Mouse (Mus musculus): ENCODE measurements at regions not wholly inside any gene's neighbourhood (a gene's known extent, or its start where the extent isn't known, plus 50 kb on each side); places are given as distances from the start of the nearest gene placed in this dataset.

DNA sequence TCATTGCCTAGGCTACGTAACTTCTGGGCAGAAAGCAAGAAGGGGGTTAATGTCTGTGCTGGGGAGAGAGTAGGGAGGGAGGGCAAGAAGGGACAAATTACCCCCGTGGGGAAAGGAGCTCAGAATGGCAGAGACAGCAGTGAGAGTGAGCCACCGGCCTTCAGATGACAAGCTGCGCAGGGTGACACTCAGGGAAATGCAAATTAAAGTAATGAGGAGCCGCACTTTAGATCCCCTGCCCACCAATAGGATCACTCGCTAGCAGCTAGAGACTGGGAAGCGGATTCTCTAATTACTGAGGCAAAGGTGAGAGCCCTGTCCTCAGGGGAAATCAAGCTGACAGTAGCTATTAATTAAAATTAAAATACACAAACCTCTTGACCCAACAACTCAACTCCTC, 202.5 kb downstream of the Arhgef10l start:
- DNase-seq (ENCODE audit: low spot score in 2 of 2): no peak

- peak; percentile 62 to 69 for DNase-seq (ENCODE audit: low spot score in 2 of 2)
Measured at GRCm38 (mm10) chr4:140461317-140461716, 204.5 kb downstream of the Arhgef10l start.

DNA sequence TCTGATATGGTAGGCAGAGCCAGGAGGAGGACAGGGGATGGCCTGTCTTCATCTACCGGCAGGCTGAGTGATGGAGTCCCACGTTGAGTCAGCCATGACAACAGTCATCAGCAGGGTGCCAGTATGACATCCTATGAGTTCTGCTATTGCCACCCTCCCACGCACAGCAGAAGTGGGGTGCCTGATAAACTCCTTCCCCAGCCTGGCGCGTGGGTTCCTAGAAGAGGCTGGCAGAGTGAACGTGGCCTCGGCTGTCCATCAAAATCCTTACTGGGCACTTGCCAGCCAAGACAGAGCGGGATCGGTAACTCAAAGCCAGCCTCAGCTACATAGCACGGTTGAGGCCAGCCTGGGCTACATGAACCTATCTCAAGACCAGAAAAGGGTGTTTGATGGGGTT, 202.5 kb upstream of the Igsf21 start:
- DNase-seq (ENCODE audit: low spot score in 2 of 2): peak in 1 of 2 experiments; percentile 54

- DNase-seq (ENCODE audit: low spot score in 2 of 2): no peak
Measured at GRCm38 (mm10) chr4:140446455-140446854, 199.9 kb upstream of the Igsf21 start.

GRCm38 (mm10) chr4:140445931-140446330, 199.3 kb upstream of the Igsf21 start:
- no peak for DNase-seq (ENCODE audit: low spot score in 2 of 2)

- no peak for DNase-seq (ENCODE audit: low spot score in 2 of 2)
Measured at GRCm38 (mm10) chr4:140443221-140443620, 196.6 kb upstream of the Igsf21 start.

GRCm38 (mm10) chr4:140441805-140442204, 195.2 kb upstream of the Igsf21 start:
- no peak for DNase-seq (ENCODE audit: low spot score in 2 of 2)

GRCm38 (mm10) chr4:140439856-140440255, 193.3 kb upstream of the Igsf21 start:
- no peak for DNase-seq (ENCODE audit: low spot score in 2 of 2)

GRCm38 (mm10) chr4:140436030-140436429, 189.4 kb upstream of the Igsf21 start:
- DNase-seq (ENCODE audit: low spot score in 2 of 2): no peak

GRCm38 (mm10) chr4:140433744-140434542, 187.4 kb upstream of the Igsf21 start:
- no peak for DNase-seq (ENCODE audit: low spot score in 2 of 2)

GRCm38 (mm10) chr4:140432101-140432500, 185.5 kb upstream of the Igsf21 start:
- no peak for DNase-seq (ENCODE audit: low spot score in 2 of 2)

DNA sequence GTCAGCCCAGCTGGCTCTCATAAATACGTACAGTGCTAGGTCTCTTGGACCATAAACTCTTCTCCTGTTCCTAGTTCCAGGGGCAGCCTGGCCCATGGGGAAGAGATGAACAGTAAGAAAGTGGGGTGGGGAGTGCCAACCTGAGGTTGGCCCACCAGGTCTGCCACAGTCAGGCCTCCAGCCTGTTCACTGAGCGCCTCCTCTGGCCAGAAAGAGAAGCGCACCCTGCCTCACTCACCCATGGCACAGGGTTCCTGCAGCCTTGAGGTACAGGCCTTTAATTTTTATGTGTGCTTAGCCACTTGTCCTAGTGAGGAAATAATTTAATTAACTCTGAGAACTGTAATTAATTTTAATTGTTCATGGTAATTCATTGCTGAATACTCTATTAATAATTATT, 180.5 kb upstream of the Igsf21 start:
- DNase-seq (ENCODE audit: low spot score in 2 of 2): no peak

- peak; percentile 49 to 56 for DNase-seq (ENCODE audit: low spot score in 2 of 2)
Measured at GRCm38 (mm10) chr4:140423791-140424190, 177.2 kb upstream of the Igsf21 start.

DNA sequence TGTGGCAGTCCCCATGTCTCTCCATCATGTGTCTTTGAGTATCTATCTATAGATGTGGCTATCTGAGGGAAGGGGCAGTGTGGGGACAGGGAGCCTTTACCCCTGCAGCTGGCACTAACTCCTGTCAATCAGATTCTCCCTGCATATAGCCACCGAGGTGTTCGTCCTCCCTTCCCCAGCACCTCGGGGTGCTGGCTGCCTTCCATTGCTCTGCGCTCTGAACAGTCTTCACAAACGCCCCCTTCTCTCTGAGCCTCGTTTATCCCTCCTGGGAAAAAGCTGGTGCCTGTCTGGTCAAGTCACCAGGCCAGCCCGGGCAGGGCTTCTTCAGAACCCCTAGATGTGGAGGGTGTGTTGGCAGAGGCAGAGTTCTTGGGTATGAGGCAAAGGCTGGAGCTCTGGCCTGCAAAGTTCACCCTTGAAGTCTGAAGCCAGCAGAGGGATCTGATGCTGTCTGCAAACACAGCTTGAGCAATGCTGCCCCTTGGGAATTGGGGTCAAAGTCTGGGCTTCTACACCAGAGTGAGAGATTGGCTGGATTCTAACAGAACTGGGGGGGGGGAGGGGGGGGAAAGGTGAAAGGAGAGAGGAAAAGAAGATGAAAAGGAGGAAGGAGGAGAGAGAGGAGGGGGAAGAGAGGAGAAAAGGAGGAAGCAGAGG, 175.5 kb upstream of the Igsf21 start:
- no peak for DNase-seq (ENCODE audit: low spot score in 2 of 2)

GRCm38 (mm10) chr4:140419720-140420412, 173.3 kb upstream of the Igsf21 start:
- no peak for DNase-seq (ENCODE audit: low spot score in 2 of 2)

DNA sequence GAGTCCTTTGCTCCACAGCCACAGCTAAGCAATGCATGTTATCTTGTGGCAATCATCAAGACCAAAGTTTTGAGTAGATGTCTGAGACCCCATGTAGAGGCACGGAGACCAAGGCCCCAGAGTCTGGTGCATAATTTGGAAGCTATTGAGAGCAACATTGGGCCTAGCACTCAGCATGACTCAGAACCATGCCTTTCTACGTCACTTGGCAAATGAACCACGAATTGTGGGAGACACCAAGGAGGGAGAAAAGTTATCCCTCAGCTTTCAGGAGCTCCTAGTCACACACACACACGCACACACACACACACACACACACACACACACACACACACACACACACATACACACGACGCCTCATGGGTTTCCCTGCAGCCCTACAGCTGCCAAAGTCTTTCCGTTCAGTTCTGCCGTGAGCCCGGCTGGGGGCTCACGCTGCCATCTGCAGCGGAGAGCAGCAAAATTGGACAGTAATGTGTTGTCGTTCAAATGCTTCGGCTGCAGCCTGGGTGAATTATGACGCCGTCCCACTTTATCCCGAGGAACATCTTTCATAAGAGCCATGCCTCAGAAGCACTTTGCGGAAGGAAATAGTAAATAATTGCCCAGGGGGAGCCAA, 165.8 kb upstream of the Igsf21 start:
- no peak for DNase-seq (ENCODE audit: low spot score in 2 of 2)

DNA sequence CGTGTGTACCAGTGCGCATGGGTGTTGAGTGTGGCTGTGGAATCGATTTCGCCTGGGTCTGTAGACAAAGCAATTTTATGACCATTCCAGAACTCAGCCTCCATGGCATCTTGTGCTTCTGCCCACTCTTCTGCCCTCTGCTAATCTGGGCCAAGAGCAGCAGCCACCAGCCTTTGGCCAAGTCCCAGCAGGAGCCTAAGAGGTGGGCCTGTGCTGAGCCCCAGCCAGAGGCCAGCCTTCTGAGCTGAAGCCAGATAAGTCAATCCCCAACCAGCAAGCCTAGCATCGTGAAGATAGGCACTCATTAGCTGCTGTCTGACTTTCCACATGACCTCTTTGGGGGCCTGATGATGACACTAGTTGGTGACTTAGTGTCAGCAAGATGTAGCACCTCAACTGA, 161.9 kb upstream of the Igsf21 start:
- DNase-seq (ENCODE audit: low spot score in 2 of 2): no peak

DNA sequence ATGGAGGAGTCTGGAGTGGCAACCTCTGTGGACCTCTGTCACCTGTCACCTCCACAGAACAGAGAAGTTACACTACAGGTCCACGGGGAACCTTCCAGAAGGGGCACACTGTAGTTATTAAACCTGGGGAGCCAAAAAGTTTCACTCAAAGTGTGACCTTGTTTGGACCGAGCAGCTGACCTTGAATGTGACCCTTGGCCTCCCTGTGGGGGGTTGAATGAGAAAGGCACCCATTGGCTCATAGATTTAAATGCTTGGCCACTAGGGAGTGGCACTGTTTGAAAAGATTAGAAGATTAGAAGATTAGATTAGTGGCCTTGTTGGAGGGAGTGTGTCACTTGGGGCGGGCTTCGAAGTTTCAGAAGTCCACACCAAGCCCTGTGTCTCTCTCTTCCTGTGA, 160.3 kb upstream of the Igsf21 start:
- no peak for DNase-seq (ENCODE audit: low spot score in 2 of 2)

GRCm38 (mm10) chr4:140405993-140406881, 159.7 kb upstream of the Igsf21 start:
- DNase-seq (ENCODE audit: low spot score in 2 of 2): no peak

DNA sequence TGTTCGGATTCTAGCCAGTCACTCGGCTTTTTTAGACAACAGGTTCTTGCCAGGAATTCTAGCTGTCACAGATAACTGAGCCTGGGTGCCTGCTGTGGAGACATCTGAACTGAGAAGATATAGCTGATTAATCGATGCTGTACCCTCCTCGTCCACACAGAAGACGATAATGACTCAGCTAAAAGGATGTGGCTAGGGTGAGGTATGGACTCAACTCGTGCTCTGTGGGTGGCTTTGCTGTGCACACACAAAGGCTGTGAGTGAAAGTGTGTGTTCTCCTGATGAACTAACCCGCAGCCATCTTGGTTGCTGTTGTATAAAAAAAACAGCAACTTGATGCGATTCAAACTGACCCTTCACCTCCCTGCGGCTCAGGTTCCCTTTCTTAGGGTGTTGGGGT, 158.8 kb upstream of the Igsf21 start:
- DNase-seq (ENCODE audit: low spot score in 2 of 2): no peak

DNA sequence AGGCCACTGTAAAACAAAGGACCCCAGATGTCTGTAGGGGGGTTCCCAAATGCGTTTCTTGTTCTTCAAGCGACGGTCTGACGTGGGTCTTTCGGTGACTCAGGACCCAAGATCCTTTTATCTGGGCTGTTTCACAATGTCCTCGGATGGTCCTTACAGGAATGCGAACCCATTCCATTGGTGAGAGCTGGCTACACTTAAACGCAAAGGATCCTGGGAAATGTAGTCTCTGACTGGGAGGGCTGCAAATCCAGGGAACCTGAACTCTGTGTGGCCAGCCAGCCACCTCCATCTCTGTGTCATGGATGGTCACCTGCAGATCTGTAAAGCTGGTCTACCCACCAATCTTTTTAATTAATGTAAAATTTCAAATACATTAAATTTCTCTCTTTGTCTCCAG, 156.5 kb upstream of the Igsf21 start:
- DNase-seq (ENCODE audit: low spot score in 2 of 2): no peak
